Mouse (Mus musculus): ENCODE data around the gene Inpp1. TPM values are rescaled to one million over a fixed set of nuclear protein-coding genes. Genes with fewer than 3 reads are reported as not detected.

Gene Inpp1
- total RNA-seq, 2 experiments from 2014 or later, result 14.7 to 23.8 TPM

- ATAC-seq (replicated peaks; ENCODE audit: poor library complexity), result peak; percentile 54; the same call in 1 of the 2 replicates
Observed at GRCm38 (mm10) chr1:52793692-52794091, 23.8 kb downstream of the Inpp1 start.

GRCm38 (mm10) chr1:52792701-52793100 is 24.8 kb downstream of the Inpp1 start:
- no peak for ATAC-seq (replicated peaks; ENCODE audit: poor library complexity)

GRCm38 (mm10) chr1:52787254-52787653 is 30.2 kb downstream of the Inpp1 start:
- ATAC-seq (replicated peaks; ENCODE audit: poor library complexity), result no peak

GRCm38 (mm10) chr1:52765176-52766111 is 52.0 kb downstream of the Inpp1 start:
- ATAC-seq (replicated peaks; ENCODE audit: poor library complexity), result no peak

GRCm38 (mm10) chr1:52763894-52764809 is 53.3 kb downstream of the Inpp1 start:
- ATAC-seq (replicated peaks; ENCODE audit: poor library complexity), result peak; percentile 98

- ATAC-seq (replicated peaks; ENCODE audit: poor library complexity), result no peak
Observed at GRCm38 (mm10) chr1:52758174-52758573, 59.3 kb downstream of the Inpp1 start.

GRCm38 (mm10) chr1:52754331-52754730 is 63.2 kb downstream of the Inpp1 start:
- ATAC-seq (replicated peaks; ENCODE audit: poor library complexity), result peak; percentile 66

- ATAC-seq (replicated peaks; ENCODE audit: poor library complexity), result peak; percentile 35; the same call in 1 of the 2 replicates
Observed at GRCm38 (mm10) chr1:52753828-52754227, 63.7 kb downstream of the Inpp1 start.

- peak; percentile 75 for ATAC-seq (replicated peaks; ENCODE audit: poor library complexity)
Observed at GRCm38 (mm10) chr1:52752706-52753105, 64.8 kb downstream of the Inpp1 start.

- ATAC-seq (replicated peaks; ENCODE audit: poor library complexity), result no peak
Observed at GRCm38 (mm10) chr1:52751634-52752033, 65.9 kb downstream of the Inpp1 start.

- ATAC-seq (replicated peaks; ENCODE audit: poor library complexity), result no peak
Observed at GRCm38 (mm10) chr1:52749978-52750377, 67.5 kb downstream of the Inpp1 start.

- ATAC-seq (replicated peaks; ENCODE audit: poor library complexity), result peak; percentile 87
Observed at GRCm38 (mm10) chr1:52748260-52748659, 69.2 kb downstream of the Inpp1 start.

- no peak for ATAC-seq (replicated peaks; ENCODE audit: poor library complexity)
Observed at GRCm38 (mm10) chr1:52742567-52742966, 74.9 kb downstream of the Inpp1 start.

Other genes with a start within 250 kb of the Inpp1 start
- 10.4 and 11.1 TPM in 2 replicates for gene Nemp2, start 187.0 kb downstream of the Inpp1 start, total RNA-seq (2015)
- gene Nemp2, start 187.0 kb downstream of the Inpp1 start, total RNA-seq (2017), result 6.5 and 11.2 TPM in 2 replicates
- 5.4 and 6.2 TPM in 2 replicates for gene Mfsd6, start 90.2 kb downstream of the Inpp1 start, total RNA-seq (2015)
- 3.5 and 5.0 TPM in 2 replicates for gene Mfsd6, start 90.2 kb downstream of the Inpp1 start, total RNA-seq (2017)
- 51.9 and 62.8 TPM in 2 replicates for gene Hibch, start 27.2 kb upstream of the Inpp1 start, total RNA-seq (2015)
- gene Hibch, start 27.2 kb upstream of the Inpp1 start, total RNA-seq (2017), result 98.5 and 170 TPM in 2 replicates
- gene 1700019D03Rik, start 202.5 kb upstream of the Inpp1 start, total RNA-seq (2015), result 0.17 and 0.20 TPM in 2 replicates
- gene 1700019D03Rik, start 202.5 kb upstream of the Inpp1 start, total RNA-seq (2017), result 0.10 and 0.17 TPM in 2 replicates
- not detected in 2 replicates for gene Mstn, start 244.0 kb upstream of the Inpp1 start, total RNA-seq (2015)
- not detected in 2 replicates for gene Mstn, start 244.0 kb upstream of the Inpp1 start, total RNA-seq (2017)